Mouse (Mus musculus) ES-CJ7 (cell line): ENCODE measurements at regions not wholly inside any gene's neighbourhood (a gene's known extent, or its start where the extent isn't known, plus 50 kb on each side); places are given as distances from the start of the nearest gene placed in this dataset.

ENCODE experiments used
- DNase-seq: peaks from one replicate; pipeline ENCODE4 v3.0.0; 2011; ENCODE audit warnings: low read depth, low spot score

GRCm38 (mm10) chr11:21036161-21036916, 54.8 kb upstream of the Peli1 start:
- no peak for DNase-seq

DNA sequence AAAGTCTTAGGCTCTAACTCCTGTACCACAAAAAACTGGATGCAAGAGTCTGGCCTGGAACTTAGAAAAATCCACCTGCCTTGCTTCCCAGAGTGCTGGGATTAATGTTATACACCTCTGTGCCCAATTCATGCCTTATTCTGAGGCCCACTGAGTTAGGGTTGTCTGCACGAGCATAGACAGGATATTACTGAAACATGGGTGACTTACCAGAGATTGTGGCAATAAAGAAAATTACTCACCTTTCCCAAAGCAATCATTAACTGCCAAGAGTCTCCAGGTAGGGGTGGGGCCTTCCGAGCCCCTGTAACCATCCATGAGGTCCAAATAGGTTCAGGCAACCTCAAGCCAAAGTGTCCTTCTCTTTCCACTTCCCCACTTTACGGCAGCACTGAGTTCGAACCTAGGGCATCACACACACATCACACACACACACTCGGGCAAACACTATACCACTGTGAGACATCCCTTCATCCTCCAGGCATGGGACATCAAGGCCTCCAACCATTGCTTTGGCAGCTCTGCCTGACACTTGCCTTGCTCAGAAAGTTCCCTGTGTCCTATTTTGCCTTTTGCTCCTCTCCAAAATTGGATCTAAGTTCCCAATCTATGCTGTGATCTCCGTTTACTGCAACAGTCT, 53.7 kb upstream of the Peli1 start:
- no peak for DNase-seq

DNA sequence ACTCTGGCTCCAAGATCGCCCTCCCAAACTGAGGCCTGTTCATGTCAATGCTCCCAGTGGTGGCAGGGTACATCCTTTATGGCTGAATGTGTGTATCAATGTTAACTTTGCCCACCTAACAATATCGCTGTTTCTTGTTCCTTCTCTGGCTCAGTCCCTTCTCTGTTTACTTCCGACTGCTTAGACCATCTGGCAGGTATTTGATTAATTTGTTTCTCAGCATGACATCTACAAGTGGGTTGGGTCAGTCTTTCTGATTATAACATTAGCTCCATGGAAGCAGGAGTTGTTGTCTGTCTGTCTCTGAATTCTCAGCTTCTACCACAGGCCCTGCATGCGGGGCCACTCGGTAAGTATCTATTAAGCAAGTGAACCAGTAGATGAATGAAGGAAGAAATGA, 49.9 kb upstream of the Peli1 start:
- no peak for DNase-seq
